Mouse (Mus musculus) forebrain, embryonic 11.5 days (tissue): ENCODE data around the gene Dph5. TPM values are rescaled to one million over a fixed set of nuclear protein-coding genes. Genes with fewer than 3 reads are reported as not detected.
A peak's percentile ranks its signal among the peaks of the same experiment; 100 is the strongest.

Experiments used
- ATAC-seq: fragments of 200-750 bp; cut with Nextera tagmentation; replicated peaks from 2 replicates; pipeline ENCODE4 v1.8.0; 2017; ENCODE audit warnings: moderate TSS enrichment; ENCODE audit not compliant: low FRiP score
- DNase-seq: peaks from one replicate; pipeline ENCODE4 v3.0.0-alpha.2; 2017; ENCODE audit warnings: low spot score
- H3K27ac ChIP-seq: fragments of 300-500 bp; sonication (generic); 2 replicates; pipeline ENCODE4 v1.5.1; 2014; ENCODE audit warnings: low read depth, low read length
- H3K27me3 ChIP-seq: fragments of 300-500 bp; sonication (generic); 2 replicates; pipeline ENCODE4 v1.6.1; 2014; ENCODE audit warnings: mild to moderate bottlenecking, low read length, mixed read lengths; ENCODE audit not compliant: control insufficient read depth, insufficient read depth
- H3K36me3 ChIP-seq: fragments of 300-500 bp; sonication (generic); 2 replicates; pipeline ENCODE4 v1.6.1; 2014; ENCODE audit warnings: mild to moderate bottlenecking, low read length, moderate library complexity, mixed read lengths; ENCODE audit not compliant: control insufficient read depth, insufficient read depth
- H3K4me1 ChIP-seq: fragments of 300-500 bp; sonication (generic); replicated peaks from 2 replicates; pipeline ENCODE4 v1.6.1; 2014; ENCODE audit warnings: low read length, mixed read lengths; ENCODE audit not compliant: control insufficient read depth, insufficient read depth
- H3K4me2 ChIP-seq: fragments of 300-500 bp; sonication (generic); 2 replicates; pipeline ENCODE4 v1.6.1; 2014; ENCODE audit warnings: low read depth, mild to moderate bottlenecking, low read length, moderate library complexity, mixed read lengths; ENCODE audit not compliant: severe bottlenecking
- H3K4me3 ChIP-seq: fragments of 300-500 bp; sonication (generic); 2 replicates; pipeline ENCODE4 v1.5.1; 2014; ENCODE audit warnings: low read depth, low read length
- H3K9ac ChIP-seq: fragments of 300-500 bp; sonication (generic); 2 replicates; pipeline ENCODE4 v1.6.1; 2014; ENCODE audit warnings: low read length
- H3K9me3 ChIP-seq: fragments of 300-500 bp; sonication (generic); 2 replicates; pipeline ENCODE4 v1.6.1; 2016; ENCODE audit warnings: low read length, mixed read lengths; ENCODE audit not compliant: control insufficient read depth
- WGBS: fragments of 180-500 bp; shearing (Covaris S2); extraction: QIAGEN DNeasy Blood & Tissue Kit; methylation state at CpG from one replicate; pipeline ENCODE4 v1.1.7; 2014; 5-methylcytosine and 5-hydroxymethylcytosine counted together
- polyA plus RNA-seq: library from polyadenylated mRNA; unstranded; fragments of >200 nt; fragmentation: Nextera tagmentation; extraction: Ambion mirVana; gene quantifications from 2 replicates; pipeline ENCODE4 v1.2.1, GENCODE M21; 2014

The Dph5 gene
- polyA plus RNA-seq, 1 experiment from 2014 or later, result 30.8 TPM

- H3K4me3 ChIP-seq, result no peak overlapping the region
- no peak overlapping the region for H3K9ac ChIP-seq
- no peaks in the 10 kb centered on the region for H3K27me3 ChIP-seq
- no peak for ATAC-seq
- DNase-seq, result no peak
- H3K4me1 ChIP-seq, result no peaks in the 10 kb centered on the region
- no peaks in the 10 kb centered on the region for H3K36me3 ChIP-seq
- H3K9me3 ChIP-seq, result no peaks in the 10 kb centered on the region
- no peak overlapping the region for H3K4me2 ChIP-seq
- no peak overlapping the region for H3K27ac ChIP-seq
- WGBS, result 65% methylated on average over 6 of the region's 6 CpGs
These were observed 12.1 kb upstream of the Dph5 start for GRCm38 (mm10) chr3:115875551-115875950.

- Histone ChIP-seq H3K9me3 (no peaks in the 10 kb centered on the region), H3K9ac (no peak overlapping the region), H3K36me3 (no peaks in the 10 kb centered on the region), H3K4me1 (no peaks in the 10 kb centered on the region), H3K4me3 (no peak overlapping the region), H3K27me3 (no peaks in the 10 kb centered on the region), H3K27ac (no peak overlapping the region), H3K4me2 (no peak overlapping the region)
- DNase-seq (no peak), ATAC-seq (no peak)
- 95% methylated on average over 1 of the region's 1 CpGs for WGBS
These were observed 10.5 kb upstream of the Dph5 start for GRCm38 (mm10) chr3:115877133-115877532.

- no peak for ATAC-seq
- WGBS, result 93% methylated on average over 1 of the region's 1 CpGs
- no peak overlapping the region for H3K4me3 ChIP-seq
These were observed 3.6 kb upstream of the Dph5 start for GRCm38 (mm10) chr3:115884086-115884485.

GRCm38 (mm10) chr3:115888310-115889106, 871 bp downstream of the Dph5 start:
- Histone ChIP-seq H3K27me3 (no peaks in the 10 kb centered on the region), H3K4me3 (peak overlapping the region; percentile 80), H3K9ac (peak overlapping the region; percentile 83), H3K36me3 (no peaks in the 10 kb centered on the region), H3K4me1 (no peaks in the 10 kb centered on the region), H3K9me3 (no peaks in the 10 kb centered on the region), H3K27ac (peak overlapping the region; percentile 50), H3K4me2 (peak overlapping the region; percentile 76)
- WGBS, result 4% methylated on average over 21 of the region's 21 CpGs
- DNase-seq (peak; percentile 53), ATAC-seq (peak; percentile 45)

More at GRCm38 (mm10) chr3:115884086-115884485, 3.6 kb upstream of the Dph5 start:
- no peak overlapping the region for H3K9ac ChIP-seq
- no peak overlapping the region for H3K27ac ChIP-seq
- no peaks in the 10 kb centered on the region for H3K9me3 ChIP-seq
- no peak for DNase-seq
- no peaks in the 10 kb centered on the region for H3K4me1 ChIP-seq
- H3K27me3 ChIP-seq, result no peaks in the 10 kb centered on the region
- H3K4me2 ChIP-seq, result no peak overlapping the region
- no peaks in the 10 kb centered on the region for H3K36me3 ChIP-seq

- H3K36me3 ChIP-seq, result no peaks in the 10 kb centered on the region
- 90% methylated on average over 4 of the region's 4 CpGs for WGBS
- ATAC-seq (no peak), DNase-seq (no peak)
- H3K27ac ChIP-seq, result no peak overlapping the region
- no peak overlapping the region for H3K4me2 ChIP-seq
- no peaks in the 10 kb centered on the region for H3K4me1 ChIP-seq
- H3K9me3 ChIP-seq, result no peaks in the 10 kb centered on the region
- H3K27me3 ChIP-seq, result no peaks in the 10 kb centered on the region
- no peak overlapping the region for H3K9ac ChIP-seq
- H3K4me3 ChIP-seq, result no peak overlapping the region
These were observed 4.7 kb downstream of the Dph5 start for GRCm38 (mm10) chr3:115892341-115892740.

- Histone ChIP-seq H3K9ac (no peak overlapping the region), H3K4me2 (no peak overlapping the region), H3K4me3 (no peak overlapping the region), H3K4me1 (no peaks in the 10 kb centered on the region), H3K27me3 (no peaks in the 10 kb centered on the region), H3K9me3 (no peaks in the 10 kb centered on the region), H3K36me3 (no peaks in the 10 kb centered on the region), H3K27ac (no peak overlapping the region)
- DNase-seq (no peak), ATAC-seq (no peak)
- 91% methylated on average over 2 of the region's 2 CpGs for WGBS
These were observed 5.5 kb downstream of the Dph5 start for GRCm38 (mm10) chr3:115893166-115893565.

- Histone ChIP-seq H3K27ac (no peak overlapping the region), H3K4me3 (no peak overlapping the region), H3K4me2 (no peak overlapping the region), H3K4me1 (no peaks in the 10 kb centered on the region), H3K27me3 (no peaks in the 10 kb centered on the region), H3K9me3 (no peaks in the 10 kb centered on the region), H3K36me3 (no peaks in the 10 kb centered on the region), H3K9ac (no peak overlapping the region)
- 72% methylated on average over 3 of the region's 3 CpGs for WGBS
- no peak for DNase-seq
- peak; percentile 56; the same call in 1 of the 2 replicates for ATAC-seq
These were observed 10.8 kb downstream of the Dph5 start for GRCm38 (mm10) chr3:115898354-115898948.

GRCm38 (mm10) chr3:115902301-115902956, 14.8 kb downstream of the Dph5 start:
- 92% methylated on average over 9 of the region's 9 CpGs for WGBS
- no peak for ATAC-seq
- no peak overlapping the region for H3K9ac ChIP-seq
- H3K9me3 ChIP-seq, result no peaks in the 10 kb centered on the region
- peaks cover under 1% of the 10 kb centered on the region for H3K36me3 ChIP-seq
- H3K27me3 ChIP-seq, result no peaks in the 10 kb centered on the region
- no peak for DNase-seq
- no peak overlapping the region for H3K27ac ChIP-seq
- H3K4me1 ChIP-seq, result no peaks in the 10 kb centered on the region
- no peak overlapping the region for H3K4me3 ChIP-seq
- no peak overlapping the region for H3K4me2 ChIP-seq
